Mouse (Mus musculus): Measurements from ENCODE around the gene Tab1. TPM values are rescaled to one million over a fixed set of nuclear protein-coding genes. Genes with fewer than 3 reads are reported as not detected.

The Tab1 gene
- polyA plus RNA-seq, 1 experiment from 2014 or later: 26.9 TPM

DNA sequence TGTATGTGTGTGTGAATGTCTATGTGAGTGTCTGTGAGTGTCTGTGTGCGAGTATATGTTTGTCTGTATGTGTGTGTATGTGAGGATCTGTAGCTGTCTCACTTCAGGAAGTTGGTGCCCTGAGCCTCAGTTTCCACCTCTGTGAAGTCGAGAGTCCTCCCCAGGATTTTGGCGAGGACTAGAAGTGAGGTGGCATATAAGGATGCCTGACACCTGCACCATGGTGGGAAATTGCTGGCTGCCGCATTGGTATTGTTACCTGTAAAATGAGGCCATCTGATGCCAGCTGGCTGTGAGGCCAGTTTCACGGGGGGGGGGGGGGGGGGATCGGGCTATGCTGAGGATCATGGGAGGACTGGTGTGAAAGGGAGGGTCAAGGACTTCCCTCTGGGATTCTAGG lies 42.8 kb downstream of the Tab1 start:
- peaks cover 8% of the 10 kb centered on the region for H3K4me1 ChIP-seq (ENCODE audit: control insufficient read depth, insufficient read depth, low read length)
- H3K27me3 ChIP-seq (ENCODE audit: control insufficient read depth, insufficient read depth, low read length): no peaks in the 10 kb centered on the region
- no peak for ATAC-seq (replicated peaks; ENCODE audit: insufficient number of reproducible peaks, low FRiP score, low TSS enrichment, low read depth)
- no peaks in the 10 kb centered on the region for H3K9me3 ChIP-seq (replicated peaks; ENCODE audit: control insufficient read depth, low read length)
- H3K4me3 ChIP-seq (ENCODE audit: low read depth, low read length): no peak overlapping the region
- H3K36me3 ChIP-seq (replicated peaks; ENCODE audit: control insufficient read depth, insufficient read depth, low read depth, low read length): no peaks in the 10 kb centered on the region
- DNase-seq (ENCODE audit: low spot score): no peak
- no peak overlapping the region for H3K4me2 ChIP-seq (ENCODE audit: low read depth, low read length)
- 80% methylated on average over 5 of the region's 6 CpGs for WGBS
- no peak overlapping the region for H3K27ac ChIP-seq (replicated peaks; ENCODE audit: low read depth, low read length)
- 0 out of 2 replicates have a peak overlapping the region, but pooled peaks have one; percentile 13 for H3K9ac ChIP-seq (replicated peaks; ENCODE audit: low read length)

- no peak for DNase-seq (ENCODE audit: low spot score)
- Histone ChIP-seq H3K27me3 (ENCODE audit: control insufficient read depth, insufficient read depth, low read length) (no peaks in the 10 kb centered on the region), H3K9ac (replicated peaks; ENCODE audit: low read length) (no peak overlapping the region), H3K9me3 (replicated peaks; ENCODE audit: control insufficient read depth, low read length) (no peaks in the 10 kb centered on the region), H3K36me3 (replicated peaks; ENCODE audit: control insufficient read depth, insufficient read depth, low read depth, low read length) (no peaks in the 10 kb centered on the region), H3K4me2 (ENCODE audit: low read depth, low read length) (no peak overlapping the region), H3K27ac (replicated peaks; ENCODE audit: low read depth, low read length) (no peak overlapping the region), H3K4me3 (ENCODE audit: low read depth, low read length) (no peak overlapping the region), H3K4me1 (ENCODE audit: control insufficient read depth, insufficient read depth, low read length) (no peaks in the 10 kb centered on the region)
- no peak for ATAC-seq (replicated peaks; ENCODE audit: insufficient number of reproducible peaks, low FRiP score, low TSS enrichment, low read depth)
- WGBS: 94% methylated on average over 7 of the region's 7 CpGs
Observed at GRCm38 (mm10) chr15:80181561-80181960, 48.6 kb downstream of the Tab1 start.

GRCm38 (mm10) chr15:80182072-80182700 lies 49.3 kb downstream of the Tab1 start:
- Histone ChIP-seq H3K9ac (replicated peaks; ENCODE audit: low read length) (no peak overlapping the region), H3K36me3 (replicated peaks; ENCODE audit: control insufficient read depth, insufficient read depth, low read depth, low read length) (no peaks in the 10 kb centered on the region), H3K9me3 (replicated peaks; ENCODE audit: control insufficient read depth, low read length) (no peaks in the 10 kb centered on the region), H3K27me3 (ENCODE audit: control insufficient read depth, insufficient read depth, low read length) (no peaks in the 10 kb centered on the region), H3K27ac (replicated peaks; ENCODE audit: low read depth, low read length) (no peak overlapping the region), H3K4me3 (ENCODE audit: low read depth, low read length) (no peak overlapping the region), H3K4me1 (ENCODE audit: control insufficient read depth, insufficient read depth, low read length) (no peaks in the 10 kb centered on the region), H3K4me2 (ENCODE audit: low read depth, low read length) (no peak overlapping the region)
- ATAC-seq (replicated peaks; ENCODE audit: insufficient number of reproducible peaks, low FRiP score, low TSS enrichment, low read depth) (no peak), DNase-seq (ENCODE audit: low spot score) (no peak)
- WGBS: 90% methylated on average over 4 of the region's 4 CpGs

DNA sequence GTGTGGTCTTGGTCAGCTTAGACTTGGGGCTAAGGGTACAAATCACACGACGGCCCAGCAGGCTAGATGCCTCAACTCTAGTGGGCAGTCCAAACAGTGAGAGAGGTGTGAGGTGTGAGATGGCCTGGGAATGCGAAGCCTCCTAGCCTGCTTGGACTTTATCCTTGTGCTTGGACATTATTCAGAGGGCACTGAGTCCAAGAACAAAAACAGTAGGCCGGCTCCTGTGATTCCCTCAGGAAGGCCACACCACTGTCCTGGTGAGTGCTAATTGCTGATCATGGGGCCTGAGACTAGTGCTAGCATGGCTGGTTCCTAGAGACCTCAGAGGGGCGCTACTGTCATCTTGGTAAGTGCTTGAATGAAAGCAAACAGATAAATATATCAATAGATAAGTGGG lies 56.0 kb downstream of the Tab1 start:
- Histone ChIP-seq H3K4me2 (ENCODE audit: low read depth, low read length) (no peak overlapping the region), H3K9ac (replicated peaks; ENCODE audit: low read length) (no peak overlapping the region), H3K27me3 (ENCODE audit: control insufficient read depth, insufficient read depth, low read length) (no peaks in the 10 kb centered on the region), H3K27ac (replicated peaks; ENCODE audit: low read depth, low read length) (no peak overlapping the region), H3K9me3 (replicated peaks; ENCODE audit: control insufficient read depth, low read length) (no peaks in the 10 kb centered on the region), H3K4me1 (ENCODE audit: control insufficient read depth, insufficient read depth, low read length) (no peaks in the 10 kb centered on the region; the same call in 1 of the 2 replicates), H3K4me3 (ENCODE audit: low read depth, low read length) (no peak overlapping the region), H3K36me3 (replicated peaks; ENCODE audit: control insufficient read depth, insufficient read depth, low read depth, low read length) (no peaks in the 10 kb centered on the region)
- DNase-seq (ENCODE audit: low spot score) (no peak), ATAC-seq (replicated peaks; ENCODE audit: insufficient number of reproducible peaks, low FRiP score, low TSS enrichment, low read depth) (no peak)
- 82% methylated on average over 5 of the region's 5 CpGs for WGBS

- ATAC-seq (replicated peaks; ENCODE audit: insufficient number of reproducible peaks, low FRiP score, low TSS enrichment, low read depth) (no peak), DNase-seq (ENCODE audit: low spot score) (no peak)
- no peaks in the 10 kb centered on the region; the same call in 1 of the 2 replicates for H3K4me1 ChIP-seq (ENCODE audit: control insufficient read depth, insufficient read depth, low read length)
Observed at GRCm38 (mm10) chr15:80190075-80190474, 57.1 kb downstream of the Tab1 start.

DNA sequence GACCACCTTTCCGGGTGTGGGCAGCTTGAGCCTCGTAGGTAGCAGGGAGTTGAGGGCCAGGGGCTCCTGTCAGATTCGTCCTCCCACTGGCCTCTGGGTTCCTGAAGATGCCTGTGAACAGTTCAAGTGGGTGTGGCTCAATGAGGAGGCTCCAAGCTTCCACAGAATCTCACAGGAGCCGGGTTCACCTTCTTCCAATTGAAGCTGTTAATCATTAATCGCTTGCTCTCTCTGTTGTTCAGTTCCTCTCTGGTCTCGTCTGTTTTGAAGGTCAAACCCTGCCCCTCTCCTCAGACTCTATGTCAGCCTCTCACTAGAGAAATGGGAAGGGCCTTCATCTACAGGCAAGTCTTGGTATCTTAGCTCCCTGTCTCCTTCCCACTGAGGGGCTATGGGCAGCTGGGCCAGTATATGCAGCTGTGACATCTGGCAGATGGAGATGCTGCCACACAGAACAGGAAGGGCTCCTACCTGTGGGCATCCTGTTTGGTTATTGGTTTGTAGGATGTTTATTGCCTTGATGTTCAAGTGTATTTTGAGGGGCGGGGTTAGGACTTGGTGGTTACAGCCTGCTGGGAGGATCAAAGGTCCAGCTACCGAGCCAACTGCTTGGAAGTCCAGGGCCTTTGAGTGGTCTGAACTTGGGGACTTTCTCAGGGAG lies 58.8 kb downstream of the Tab1 start:
- no peak overlapping the region for H3K4me3 ChIP-seq (ENCODE audit: low read depth, low read length)
- no peak for DNase-seq (ENCODE audit: low spot score)
- no peak for ATAC-seq (replicated peaks; ENCODE audit: insufficient number of reproducible peaks, low FRiP score, low TSS enrichment, low read depth)

More at GRCm38 (mm10) chr15:80190075-80190474, 57.1 kb downstream of the Tab1 start:
- no peak overlapping the region for H3K4me2 ChIP-seq (ENCODE audit: low read depth, low read length)
- no peak overlapping the region for H3K4me3 ChIP-seq (ENCODE audit: low read depth, low read length)
- no peaks in the 10 kb centered on the region for H3K27me3 ChIP-seq (ENCODE audit: control insufficient read depth, insufficient read depth, low read length)
- H3K36me3 ChIP-seq (replicated peaks; ENCODE audit: control insufficient read depth, insufficient read depth, low read depth, low read length): no peaks in the 10 kb centered on the region
- no peaks in the 10 kb centered on the region for H3K9me3 ChIP-seq (replicated peaks; ENCODE audit: control insufficient read depth, low read length)
- no peak overlapping the region for H3K9ac ChIP-seq (replicated peaks; ENCODE audit: low read length)
- H3K27ac ChIP-seq (replicated peaks; ENCODE audit: low read depth, low read length): no peak overlapping the region
- WGBS: 62% methylated on average over 4 of the region's 4 CpGs

GRCm38 (mm10) chr15:80192246-80192585 lies 59.3 kb downstream of the Tab1 start:
- Histone ChIP-seq H3K4me2 (ENCODE audit: low read depth, low read length) (no peak overlapping the region), H3K9ac (replicated peaks; ENCODE audit: low read length) (no peak overlapping the region), H3K27ac (replicated peaks; ENCODE audit: low read depth, low read length) (no peak overlapping the region), H3K27me3 (ENCODE audit: control insufficient read depth, insufficient read depth, low read length) (no peaks in the 10 kb centered on the region), H3K9me3 (replicated peaks; ENCODE audit: control insufficient read depth, low read length) (no peaks in the 10 kb centered on the region), H3K36me3 (replicated peaks; ENCODE audit: control insufficient read depth, insufficient read depth, low read depth, low read length) (no peaks in the 10 kb centered on the region), H3K4me3 (ENCODE audit: low read depth, low read length) (no peak overlapping the region), H3K4me1 (ENCODE audit: control insufficient read depth, insufficient read depth, low read length) (no peaks in the 10 kb centered on the region; the same call in 1 of the 2 replicates)
- DNase-seq (ENCODE audit: low spot score) (no peak), ATAC-seq (replicated peaks; ENCODE audit: insufficient number of reproducible peaks, low FRiP score, low TSS enrichment, low read depth) (no peak)
- 92% methylated on average over 5 of the region's 6 CpGs for WGBS

More for the DNA sequence above, 58.8 kb downstream of the Tab1 start:
- no peaks in the 10 kb centered on the region for H3K27me3 ChIP-seq (ENCODE audit: control insufficient read depth, insufficient read depth, low read length)
- no peaks in the 10 kb centered on the region for H3K9me3 ChIP-seq (replicated peaks; ENCODE audit: control insufficient read depth, low read length)
- H3K36me3 ChIP-seq (replicated peaks; ENCODE audit: control insufficient read depth, insufficient read depth, low read depth, low read length): no peaks in the 10 kb centered on the region
- WGBS: 80% methylated on average over 8 of the region's 8 CpGs
- H3K27ac ChIP-seq (replicated peaks; ENCODE audit: low read depth, low read length): no peak overlapping the region
- no peaks in the 10 kb centered on the region; the same call in 1 of the 2 replicates for H3K4me1 ChIP-seq (ENCODE audit: control insufficient read depth, insufficient read depth, low read length)
- H3K9ac ChIP-seq (replicated peaks; ENCODE audit: low read length): no peak overlapping the region
- no peak overlapping the region for H3K4me2 ChIP-seq (ENCODE audit: low read depth, low read length)

- no peaks in the 10 kb centered on the region for H3K36me3 ChIP-seq (replicated peaks; ENCODE audit: control insufficient read depth, insufficient read depth, low read depth, low read length)
- no peak overlapping the region for H3K4me2 ChIP-seq (ENCODE audit: low read depth, low read length)
- ATAC-seq (replicated peaks; ENCODE audit: insufficient number of reproducible peaks, low FRiP score, low TSS enrichment, low read depth) (no peak), DNase-seq (ENCODE audit: low spot score) (no peak)
- H3K4me3 ChIP-seq (ENCODE audit: low read depth, low read length): no peak overlapping the region
- no peak overlapping the region for H3K27ac ChIP-seq (replicated peaks; ENCODE audit: low read depth, low read length)
- no peaks in the 10 kb centered on the region for H3K27me3 ChIP-seq (ENCODE audit: control insufficient read depth, insufficient read depth, low read length)
- no peaks in the 10 kb centered on the region; the same call in 1 of the 2 replicates for H3K4me1 ChIP-seq (ENCODE audit: control insufficient read depth, insufficient read depth, low read length)
- no peak overlapping the region for H3K9ac ChIP-seq (replicated peaks; ENCODE audit: low read length)
- no peaks in the 10 kb centered on the region for H3K9me3 ChIP-seq (replicated peaks; ENCODE audit: control insufficient read depth, low read length)
- 85% methylated on average over 7 of the region's 7 CpGs for WGBS
Observed at GRCm38 (mm10) chr15:80192847-80193246, 59.9 kb downstream of the Tab1 start.
